Mouse (Mus musculus): Measurements from ENCODE around the gene Carmil2. TPM values are rescaled to one million over a fixed set of nuclear protein-coding genes. Genes with fewer than 3 reads are reported as not detected.
A peak's percentile ranks its signal among the peaks of the same experiment; 100 is the strongest.

The Carmil2 gene
- 0.27 and 0.46 TPM in 2 replicates for polyA plus RNA-seq (2014; fragmentation: Nextera tagmentation; extraction: Ambion mirVana)

DNA sequence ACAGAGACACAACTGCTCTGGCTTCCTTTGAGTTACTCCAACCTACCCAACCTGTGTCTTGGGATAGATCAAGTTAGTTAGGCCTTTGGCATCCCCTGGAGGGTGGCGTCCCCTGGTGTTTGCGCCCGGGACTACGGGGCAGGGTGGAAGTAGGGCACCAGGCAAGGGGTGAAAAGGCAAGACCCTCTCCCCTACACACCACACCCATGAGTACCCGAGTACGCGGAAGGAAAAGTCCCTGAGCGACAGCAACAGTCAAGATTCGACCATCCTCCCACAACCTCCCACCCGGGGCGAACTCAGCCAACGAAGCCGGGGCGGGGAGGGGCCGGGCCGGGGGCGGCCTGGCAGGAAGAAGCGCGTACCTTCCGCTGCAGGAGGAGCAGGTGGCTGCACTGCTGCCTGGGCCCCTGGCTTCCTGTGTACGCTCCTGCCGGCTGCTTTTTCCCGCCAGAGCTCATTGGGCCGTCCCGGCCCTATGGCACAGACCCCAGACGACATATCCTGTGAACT lies at the start of gene Carmil2:
Gene Carmil2 (plus strand): TSS at position 479 of the 513 bp plus-strand sequence.
- Histone ChIP-seq H3K27ac (ENCODE audit: low read depth, low read length) (no peak within 1 kb of the TSS), H3K4me2 (peak within 1 kb of the TSS; percentile 56), H3K36me3 (ENCODE audit: control insufficient read depth, insufficient read depth, low read length) (peaks cover 17% of the 10 kb centered on the region), H3K9ac (ENCODE audit: low read depth, low read length) (peak within 1 kb of the TSS; percentile 1; the same call in 1 of the 2 replicates), H3K4me1 (ENCODE audit: control insufficient read depth, insufficient read depth, low read length) (peaks cover 9% of the 10 kb centered on the region), H3K4me3 (ENCODE audit: low read depth, low read length) (peak within 1 kb of the TSS; percentile 20; the same call in 1 of the 2 replicates), H3K9me3 (replicated peaks; ENCODE audit: control insufficient read depth, low read length) (no peaks in the 10 kb centered on the region), H3K27me3 (ENCODE audit: control insufficient read depth, insufficient read depth, low read length) (peaks cover 6% of the 10 kb centered on the region; the same call in 1 of the 2 replicates)
- no peak for ATAC-seq (replicated peaks; ENCODE audit: insufficient number of reproducible peaks, low FRiP score, low TSS enrichment)
- WGBS (ENCODE audit: insufficient replicate concordance) = 14% methylated on average over 26 of the region's 26 CpGs

DNA sequence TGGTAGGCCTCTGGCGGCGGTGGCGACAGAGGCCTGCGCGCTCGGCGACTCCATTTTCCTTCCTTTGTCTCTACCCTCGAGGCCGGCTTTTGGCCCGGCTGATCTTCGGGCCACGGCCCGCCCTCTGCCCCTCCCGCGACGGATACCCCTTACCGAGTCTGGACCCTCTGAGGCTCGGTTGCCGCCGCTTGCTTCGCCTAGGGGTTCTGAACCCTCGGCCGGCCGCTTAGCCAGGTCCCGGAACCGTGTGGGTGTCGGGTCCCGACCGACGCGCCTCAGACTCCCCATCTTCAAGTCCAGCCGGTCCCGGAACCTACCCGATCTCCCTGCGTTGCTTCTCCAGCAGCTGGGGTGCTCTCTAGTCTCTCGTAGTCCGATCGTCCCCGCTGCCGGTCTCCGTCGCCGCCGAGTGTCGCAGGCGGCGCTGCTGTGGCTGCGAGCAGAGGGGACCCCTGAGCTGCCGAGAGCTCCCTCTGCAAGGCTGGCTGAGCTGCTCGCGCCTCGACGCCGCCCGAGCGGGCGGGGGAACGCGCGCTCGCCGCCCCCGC lies 49.0 kb upstream of the Carmil2 start, which contains the start of gene Agrp:
Gene Agrp (minus strand): TSS at position 431 of the 548 bp plus-strand sequence.
- Histone ChIP-seq H3K27ac (ENCODE audit: low read depth, low read length) (peak within 1 kb of the TSS; percentile 100), H3K9me3 (replicated peaks; ENCODE audit: control insufficient read depth, low read length) (no peaks in the 10 kb centered on the region), H3K4me1 (ENCODE audit: control insufficient read depth, insufficient read depth, low read length) (peaks cover 4% of the 10 kb centered on the region), H3K27me3 (ENCODE audit: control insufficient read depth, insufficient read depth, low read length) (no peaks in the 10 kb centered on the region), H3K4me2 (peak within 1 kb of the TSS; percentile 74), H3K36me3 (ENCODE audit: control insufficient read depth, insufficient read depth, low read length) (no peaks in the 10 kb centered on the region), H3K9ac (ENCODE audit: low read depth, low read length) (peak within 1 kb of the TSS; percentile 100), H3K4me3 (ENCODE audit: low read depth, low read length) (peak within 1 kb of the TSS; percentile 95)
- no peak for ATAC-seq (replicated peaks; ENCODE audit: insufficient number of reproducible peaks, low FRiP score, low TSS enrichment)
- 0% methylated on average over 51 of the region's 63 CpGs for WGBS (ENCODE audit: insufficient replicate concordance)

GRCm38 (mm10) chr8:105637601-105638041 lies 48.5 kb upstream of the Carmil2 start:
- Histone ChIP-seq H3K4me2 (peak overlapping the region; percentile 74), H3K4me3 (ENCODE audit: low read depth, low read length) (peak overlapping the region; percentile 95), H3K4me1 (ENCODE audit: control insufficient read depth, insufficient read depth, low read length) (peaks cover 4% of the 10 kb centered on the region), H3K9me3 (replicated peaks; ENCODE audit: control insufficient read depth, low read length) (no peaks in the 10 kb centered on the region), H3K9ac (ENCODE audit: low read depth, low read length) (peak overlapping the region; percentile 100), H3K27me3 (ENCODE audit: control insufficient read depth, insufficient read depth, low read length) (no peaks in the 10 kb centered on the region), H3K27ac (ENCODE audit: low read depth, low read length) (peak overlapping the region; percentile 100), H3K36me3 (ENCODE audit: control insufficient read depth, insufficient read depth, low read length) (no peaks in the 10 kb centered on the region)
- 1% methylated on average over 11 of the region's 11 CpGs for WGBS (ENCODE audit: insufficient replicate concordance)
- no peak for ATAC-seq (replicated peaks; ENCODE audit: insufficient number of reproducible peaks, low FRiP score, low TSS enrichment)

DNA sequence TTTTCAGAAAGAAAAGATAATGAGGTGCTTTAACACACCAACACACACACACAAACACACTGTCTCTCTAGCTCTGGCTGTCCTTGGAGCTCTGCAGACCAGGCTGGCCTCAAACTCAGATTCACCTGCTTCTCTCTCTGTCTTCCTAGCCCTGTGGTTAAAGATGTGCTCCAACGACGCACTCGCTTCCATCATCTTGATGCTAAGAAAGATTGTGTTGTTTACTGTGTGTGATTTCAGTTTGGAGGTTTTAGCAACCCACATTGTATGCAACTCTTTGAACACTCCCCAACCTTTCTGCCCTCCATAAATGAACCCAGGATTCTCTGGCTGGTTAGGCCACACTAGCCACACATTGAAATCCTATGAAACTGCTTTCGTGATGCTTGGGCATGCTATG lies 47.6 kb upstream of the Carmil2 start:
- Histone ChIP-seq H3K27ac (ENCODE audit: low read depth, low read length) (no peak overlapping the region), H3K9me3 (replicated peaks; ENCODE audit: control insufficient read depth, low read length) (no peaks in the 10 kb centered on the region), H3K36me3 (ENCODE audit: control insufficient read depth, insufficient read depth, low read length) (no peaks in the 10 kb centered on the region), H3K4me3 (ENCODE audit: low read depth, low read length) (peak overlapping the region; percentile 95), H3K9ac (ENCODE audit: low read depth, low read length) (no peak overlapping the region), H3K27me3 (ENCODE audit: control insufficient read depth, insufficient read depth, low read length) (no peaks in the 10 kb centered on the region), H3K4me1 (ENCODE audit: control insufficient read depth, insufficient read depth, low read length) (peaks cover 4% of the 10 kb centered on the region), H3K4me2 (peak overlapping the region; percentile 74)
- WGBS (ENCODE audit: insufficient replicate concordance) = 92% methylated on average over 4 of the region's 4 CpGs
- no peak for ATAC-seq (replicated peaks; ENCODE audit: insufficient number of reproducible peaks, low FRiP score, low TSS enrichment)

DNA sequence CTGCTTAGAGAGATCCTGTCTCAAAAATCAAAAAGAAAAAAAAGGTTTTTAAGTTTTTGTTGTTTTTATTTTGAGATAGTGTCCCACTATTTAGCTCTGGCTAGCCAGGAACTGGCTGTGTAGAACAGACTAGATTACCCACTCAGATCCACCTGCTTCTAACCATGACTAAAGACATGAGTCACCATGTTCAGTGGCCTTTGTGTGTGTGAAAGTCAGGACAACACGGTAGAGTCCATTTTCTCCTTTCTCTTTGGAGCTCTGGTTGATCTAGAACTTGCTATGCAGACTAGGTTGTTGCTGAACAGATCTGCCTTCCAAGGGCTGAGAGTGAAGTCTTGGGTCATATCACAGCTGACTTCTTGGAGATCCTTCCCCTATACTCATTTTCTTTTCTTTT lies 46.2 kb upstream of the Carmil2 start:
- no peak for ATAC-seq (replicated peaks; ENCODE audit: insufficient number of reproducible peaks, low FRiP score, low TSS enrichment)
- Histone ChIP-seq H3K4me3 (ENCODE audit: low read depth, low read length) (no peak overlapping the region), H3K9me3 (replicated peaks; ENCODE audit: control insufficient read depth, low read length) (no peaks in the 10 kb centered on the region), H3K4me2 (no peak overlapping the region), H3K36me3 (ENCODE audit: control insufficient read depth, insufficient read depth, low read length) (0 out of 2 replicates have a peak, but pooled peaks cover 5% of the 10 kb centered on the region), H3K27ac (ENCODE audit: low read depth, low read length) (no peak overlapping the region), H3K27me3 (ENCODE audit: control insufficient read depth, insufficient read depth, low read length) (no peaks in the 10 kb centered on the region), H3K9ac (ENCODE audit: low read depth, low read length) (no peak overlapping the region), H3K4me1 (ENCODE audit: control insufficient read depth, insufficient read depth, low read length) (peaks cover 4% of the 10 kb centered on the region)
- WGBS (ENCODE audit: insufficient replicate concordance) = 83% methylated on average over 1 of the region's 1 CpGs

GRCm38 (mm10) chr8:105640511-105640910 lies 45.6 kb upstream of the Carmil2 start:
- no peak for ATAC-seq (replicated peaks; ENCODE audit: insufficient number of reproducible peaks, low FRiP score, low TSS enrichment)
- no peaks in the 10 kb centered on the region for H3K27me3 ChIP-seq (ENCODE audit: control insufficient read depth, insufficient read depth, low read length)
- no peak overlapping the region for H3K27ac ChIP-seq (ENCODE audit: low read depth, low read length)
- H3K9ac ChIP-seq (ENCODE audit: low read depth, low read length) = no peak overlapping the region
- 85% methylated on average over 2 of the region's 2 CpGs for WGBS (ENCODE audit: insufficient replicate concordance)
- peaks cover 9% of the 10 kb centered on the region for H3K36me3 ChIP-seq (ENCODE audit: control insufficient read depth, insufficient read depth, low read length)
- peaks cover 4% of the 10 kb centered on the region for H3K4me1 ChIP-seq (ENCODE audit: control insufficient read depth, insufficient read depth, low read length)
- H3K9me3 ChIP-seq (replicated peaks; ENCODE audit: control insufficient read depth, low read length) = no peaks in the 10 kb centered on the region
- no peak overlapping the region for H3K4me3 ChIP-seq (ENCODE audit: low read depth, low read length)
- H3K4me2 ChIP-seq = no peak overlapping the region

- no peak for ATAC-seq (replicated peaks; ENCODE audit: insufficient number of reproducible peaks, low FRiP score, low TSS enrichment)
- Histone ChIP-seq H3K27me3 (ENCODE audit: control insufficient read depth, insufficient read depth, low read length) (no peaks in the 10 kb centered on the region), H3K27ac (ENCODE audit: low read depth, low read length) (no peak overlapping the region), H3K9me3 (replicated peaks; ENCODE audit: control insufficient read depth, low read length) (no peaks in the 10 kb centered on the region), H3K4me2 (no peak overlapping the region), H3K4me3 (ENCODE audit: low read depth, low read length) (no peak overlapping the region), H3K36me3 (ENCODE audit: control insufficient read depth, insufficient read depth, low read length) (peaks cover 9% of the 10 kb centered on the region), H3K4me1 (ENCODE audit: control insufficient read depth, insufficient read depth, low read length) (no peaks in the 10 kb centered on the region), H3K9ac (ENCODE audit: low read depth, low read length) (no peak overlapping the region)
- 93% methylated on average over 1 of the region's 1 CpGs for WGBS (ENCODE audit: insufficient replicate concordance)
Measured at GRCm38 (mm10) chr8:105645205-105645604, 40.9 kb upstream of the Carmil2 start.

DNA sequence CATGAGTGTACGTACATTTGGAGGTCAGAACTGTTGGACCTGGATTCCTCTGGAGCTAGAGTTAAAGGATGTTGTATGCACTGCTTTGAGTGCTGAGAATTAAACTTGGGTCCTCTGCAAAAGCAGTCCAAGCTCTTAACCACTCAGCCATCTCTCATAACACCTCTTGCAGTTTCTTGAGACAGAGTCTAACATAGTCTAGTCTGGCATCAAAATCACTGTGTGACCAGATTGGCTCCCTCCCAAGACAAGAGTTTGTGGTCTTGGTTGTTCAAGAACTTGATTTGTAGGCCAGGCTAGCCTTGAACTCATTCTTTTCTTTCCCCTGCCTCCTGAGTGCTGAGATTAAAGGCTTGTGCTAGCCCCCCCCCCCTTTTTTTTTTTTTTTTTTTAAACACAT lies 37.1 kb upstream of the Carmil2 start:
- Histone ChIP-seq H3K27ac (ENCODE audit: low read depth, low read length) (no peak overlapping the region), H3K9ac (ENCODE audit: low read depth, low read length) (no peak overlapping the region), H3K9me3 (replicated peaks; ENCODE audit: control insufficient read depth, low read length) (no peaks in the 10 kb centered on the region), H3K4me1 (ENCODE audit: control insufficient read depth, insufficient read depth, low read length) (no peaks in the 10 kb centered on the region), H3K36me3 (ENCODE audit: control insufficient read depth, insufficient read depth, low read length) (peaks cover 14% of the 10 kb centered on the region), H3K27me3 (ENCODE audit: control insufficient read depth, insufficient read depth, low read length) (no peaks in the 10 kb centered on the region), H3K4me3 (ENCODE audit: low read depth, low read length) (no peak overlapping the region), H3K4me2 (no peak overlapping the region)
- no peak for ATAC-seq (replicated peaks; ENCODE audit: insufficient number of reproducible peaks, low FRiP score, low TSS enrichment)
- WGBS (ENCODE audit: insufficient replicate concordance) = 91% methylated on average over 1 of the region's 1 CpGs

DNA sequence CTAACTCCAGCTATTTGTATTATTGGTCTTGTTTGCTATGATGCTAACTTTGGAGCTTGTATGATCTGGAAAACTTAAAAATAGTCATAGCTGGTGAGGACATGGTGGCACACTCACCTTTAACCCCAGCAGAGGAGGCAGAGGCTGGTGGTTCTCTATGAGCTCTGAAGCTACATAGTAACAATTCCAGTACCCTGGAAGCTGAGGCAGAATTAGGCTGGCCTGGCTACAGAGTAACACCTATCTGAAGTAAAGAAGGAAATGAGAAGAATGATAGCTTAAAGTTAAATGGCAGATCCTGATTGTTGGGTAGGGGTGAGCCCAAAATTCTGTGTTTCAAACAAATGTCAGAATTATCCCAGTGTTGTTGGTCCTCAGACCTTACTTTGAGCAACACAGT lies 28.4 kb upstream of the Carmil2 start:
- Histone ChIP-seq H3K4me3 (ENCODE audit: low read depth, low read length) (no peak overlapping the region), H3K4me2 (no peak overlapping the region), H3K36me3 (ENCODE audit: control insufficient read depth, insufficient read depth, low read length) (peaks cover 4% of the 10 kb centered on the region), H3K4me1 (ENCODE audit: control insufficient read depth, insufficient read depth, low read length) (no peaks in the 10 kb centered on the region), H3K9me3 (replicated peaks; ENCODE audit: control insufficient read depth, low read length) (no peaks in the 10 kb centered on the region), H3K27me3 (ENCODE audit: control insufficient read depth, insufficient read depth, low read length) (no peaks in the 10 kb centered on the region), H3K27ac (ENCODE audit: low read depth, low read length) (no peak overlapping the region), H3K9ac (ENCODE audit: low read depth, low read length) (no peak overlapping the region)
- no peak for ATAC-seq (replicated peaks; ENCODE audit: insufficient number of reproducible peaks, low FRiP score, low TSS enrichment)

Measured in heart, embryonic 11.5 days (tissue).